Mouse (Mus musculus) E14TG2a.4 (cell line): ENCODE measurements around the gene Tceanc2.

Experiments
- CTCF ChIP-seq: conservative IDR thresholded peaks from 2 replicates; pipeline ENCODE4 v1.5.1; 2014; ENCODE audit warnings: low read length
- NANOG ChIP-seq: IDR thresholded peaks from 2 replicates; pipeline ENCODE4 v1.6.1; 2014; ENCODE audit warnings: borderline replicate concordance, low read length, mixed read lengths
- POU5F1 ChIP-seq: IDR thresholded peaks from 2 replicates; pipeline ENCODE4 v1.6.1; 2014; ENCODE audit warnings: low read length, borderline replicate concordance

DNA sequence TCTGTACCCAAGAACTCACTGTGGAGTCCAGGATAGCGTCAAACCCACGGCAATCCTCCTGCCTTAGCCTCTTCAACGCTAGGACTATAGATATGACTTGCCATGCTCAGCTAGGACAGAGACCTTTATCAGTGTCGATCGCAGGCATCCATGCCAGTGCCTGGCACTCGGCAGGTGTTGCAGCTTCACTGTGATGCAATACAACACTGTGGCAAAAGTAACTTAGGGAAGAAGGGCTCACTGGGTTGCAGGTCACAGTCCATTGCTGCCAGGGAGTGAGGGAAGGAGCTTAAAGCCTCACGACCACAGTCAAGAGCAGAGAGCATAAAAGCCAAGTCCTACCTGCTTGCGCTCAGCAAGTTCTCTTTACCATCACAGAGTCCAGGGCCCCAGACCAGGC lies 18.7 kb downstream of the Tceanc2 start:
- TF ChIP-seq CTCF (no peak), NANOG (no peak), POU5F1 (no peak)
